Mouse (Mus musculus) midbrain, embryonic 10.5 days (tissue): ENCODE results near the gene Hmx1. TPM values are rescaled to one million over a fixed set of nuclear protein-coding genes. Genes with fewer than 3 reads are reported as not detected.
A peak's percentile ranks its signal among the peaks of the same experiment; 100 is the strongest.

ENCODE experiments used
- DNase-seq: peaks from one replicate; pipeline ENCODE4 v3.0.0-alpha.2; 2017; ENCODE audit warnings: low spot score
- H3K27ac ChIP-seq: fragments of 300-500 bp; sonication (generic); replicated peaks from 2 replicates; pipeline ENCODE4 v1.5.1; 2016; ENCODE audit warnings: mild to moderate bottlenecking
- H3K27me3 ChIP-seq: fragments of 300-500 bp; sonication (generic); 2 replicates; pipeline ENCODE4 v1.6.1; 2016; ENCODE audit warnings: low read depth, mild to moderate bottlenecking; ENCODE audit not compliant: poor library complexity, severe bottlenecking
- H3K36me3 ChIP-seq: fragments of 300-500 bp; sonication (generic); 2 replicates; pipeline ENCODE4 v1.6.1; 2016; ENCODE audit warnings: mild to moderate bottlenecking, moderate library complexity
- H3K4me1 ChIP-seq: fragments of 300-500 bp; sonication (generic); 2 replicates; pipeline ENCODE4 v1.6.1; 2016
- H3K4me3 ChIP-seq: fragments of 300-500 bp; sonication (generic); 2 replicates; pipeline ENCODE4 v1.5.1; 2016; ENCODE audit warnings: mild to moderate bottlenecking, moderate library complexity
- H3K9me3 ChIP-seq: fragments of 300-500 bp; sonication (generic); replicated peaks from 2 replicates; pipeline ENCODE4 v1.6.1; 2016; ENCODE audit warnings: mild to moderate bottlenecking
- WGBS: fragments of 180-500 bp; shearing (Covaris S2); methylation state at CpG from one replicate; pipeline ENCODE4 v1.1.7; 2016; 5-methylcytosine and 5-hydroxymethylcytosine counted together
- polyA plus RNA-seq: library from polyadenylated mRNA; unstranded; fragments of >200 nt; fragmentation: Nextera tagmentation; extraction: Ambion mirVana; gene quantifications from 2 replicates; pipeline ENCODE4 v1.2.1, GENCODE M21; 2016

The Hmx1 gene
- polyA plus RNA-seq, 1 experiment from 2014 or later: 0.99 TPM

DNA sequence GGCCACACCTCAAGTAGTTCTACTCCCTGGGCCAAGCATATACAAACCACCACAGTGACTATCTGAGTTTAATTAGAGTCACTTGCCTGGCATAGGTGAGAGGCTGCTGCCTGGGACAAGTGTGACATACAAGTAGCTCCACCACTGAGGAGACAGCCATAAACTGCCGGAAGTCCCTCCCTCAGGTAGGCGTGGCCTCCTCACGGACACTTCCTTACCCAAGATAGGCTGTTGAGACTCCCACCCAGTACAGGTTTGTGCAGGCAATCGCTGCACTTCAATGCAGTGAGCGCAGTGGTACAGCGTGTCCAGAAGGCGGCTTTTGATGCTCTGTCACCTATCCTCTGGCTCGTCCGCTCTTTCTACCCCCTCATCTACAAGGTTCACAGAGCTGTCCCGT lies 22.1 kb downstream of the Hmx1 start:
- 71% methylated on average over 10 of the region's 10 CpGs for WGBS
- Histone ChIP-seq H3K4me1 (peaks cover 19% of the 10 kb centered on the region), H3K36me3 (no peaks in the 10 kb centered on the region), H3K27me3 (peaks cover 99% of the 10 kb centered on the region), H3K4me3 (no peak overlapping the region), H3K9me3 (no peaks in the 10 kb centered on the region), H3K27ac (no peak overlapping the region)
- DNase-seq: no peak

DNA sequence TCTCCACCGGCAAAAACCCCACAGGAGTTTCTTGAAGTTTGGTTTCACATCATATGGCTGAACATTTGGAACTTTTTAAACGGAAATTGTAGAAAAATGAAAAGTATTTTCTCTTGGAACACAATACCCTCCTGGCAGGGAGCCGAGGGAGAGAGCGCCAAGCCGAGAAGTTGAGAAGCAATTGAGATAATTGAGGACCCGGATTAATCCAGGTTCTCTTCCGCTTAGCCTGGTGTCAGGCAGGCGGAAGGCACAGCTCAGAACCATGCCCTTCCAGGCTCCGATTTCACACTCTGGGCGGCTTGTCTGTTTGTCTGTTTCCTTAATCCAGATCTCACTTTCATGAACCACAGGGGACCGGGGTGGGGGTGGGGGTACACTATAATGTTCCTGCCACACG lies 23.9 kb downstream of the Hmx1 start:
- Histone ChIP-seq H3K36me3 (no peaks in the 10 kb centered on the region), H3K4me1 (peaks cover 27% of the 10 kb centered on the region), H3K27ac (no peak overlapping the region), H3K4me3 (no peak overlapping the region), H3K27me3 (peaks cover 95% of the 10 kb centered on the region), H3K9me3 (no peaks in the 10 kb centered on the region)
- DNase-seq: no peak
- WGBS: 19% methylated on average over 12 of the region's 12 CpGs

DNA sequence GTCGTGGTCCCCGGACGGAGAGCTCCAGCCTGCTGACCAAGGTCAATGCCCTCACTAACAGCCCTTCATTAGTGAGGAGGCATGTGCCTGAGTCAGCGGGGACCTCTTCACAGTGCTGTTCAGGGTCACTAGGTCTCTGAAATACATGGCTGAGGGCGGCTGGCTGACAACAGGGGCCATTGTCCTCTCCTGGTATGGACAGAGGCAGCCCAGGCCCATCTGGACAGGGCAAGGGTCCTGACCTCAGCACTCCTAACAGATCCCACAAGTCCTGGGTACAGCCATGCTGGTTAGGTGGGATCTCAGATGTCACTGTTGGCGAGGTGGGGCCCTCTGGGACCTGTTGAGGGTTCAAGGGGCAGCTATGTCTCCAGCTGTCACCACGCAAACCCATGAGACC lies 28.8 kb downstream of the Hmx1 start:
- peaks cover 92% of the 10 kb centered on the region for H3K27me3 ChIP-seq
- H3K36me3 ChIP-seq: no peaks in the 10 kb centered on the region
- WGBS: 47% methylated on average over 7 of the region's 7 CpGs
- no peaks in the 10 kb centered on the region for H3K9me3 ChIP-seq
- H3K4me1 ChIP-seq: peaks cover 28% of the 10 kb centered on the region
- no peak overlapping the region for H3K4me3 ChIP-seq
- H3K27ac ChIP-seq: no peak overlapping the region
- peak; percentile 29 for DNase-seq

DNA sequence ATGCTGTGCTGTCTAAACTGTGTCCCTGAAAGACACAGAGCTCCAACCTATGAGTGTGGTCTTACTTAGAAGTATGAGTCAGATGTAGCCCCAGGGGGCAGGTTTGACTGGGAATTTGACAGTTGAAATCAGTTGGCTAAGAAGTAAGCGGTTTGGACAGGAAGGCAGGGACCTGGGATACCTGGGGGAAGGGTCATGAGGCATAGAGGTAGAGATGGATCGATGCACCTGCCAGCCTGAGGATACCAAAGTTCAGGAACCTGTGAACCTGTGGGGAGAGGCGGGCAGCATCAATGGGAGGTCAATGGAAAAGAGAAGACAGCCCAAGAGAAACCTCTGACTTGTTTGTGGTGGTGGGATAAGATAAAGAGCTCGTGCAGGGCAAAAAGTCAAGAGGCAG lies 32.7 kb downstream of the Hmx1 start:
- Histone ChIP-seq H3K4me1 (peaks cover 43% of the 10 kb centered on the region), H3K4me3 (no peak overlapping the region), H3K9me3 (0 out of 2 replicates have a peak, but pooled peaks cover 3% of the 10 kb centered on the region), H3K36me3 (no peaks in the 10 kb centered on the region), H3K27ac (no peak overlapping the region), H3K27me3 (peaks cover 87% of the 10 kb centered on the region)
- DNase-seq: no peak
- 83% methylated on average over 4 of the region's 4 CpGs for WGBS

DNA sequence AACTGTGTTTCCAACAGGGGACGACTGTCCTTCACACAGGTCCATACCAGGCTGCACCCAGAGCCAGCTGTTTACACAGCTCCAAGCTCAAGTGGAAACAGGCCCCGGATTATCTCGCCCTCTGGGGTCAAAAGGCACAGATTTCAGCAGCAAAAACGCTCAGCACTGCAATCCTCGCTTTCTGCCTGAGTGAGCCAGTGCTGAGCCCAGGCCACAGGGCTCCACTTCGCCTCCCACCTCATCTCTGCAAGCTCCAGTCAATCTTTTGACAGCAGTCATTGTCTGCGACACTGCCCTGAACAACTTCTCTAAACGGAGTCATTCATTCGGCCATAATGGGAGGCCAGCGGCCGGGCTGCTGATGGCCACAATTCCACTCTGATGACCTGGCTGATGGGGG lies 36.3 kb downstream of the Hmx1 start:
- Histone ChIP-seq H3K4me3 (no peak overlapping the region), H3K9me3 (0 out of 2 replicates have a peak, but pooled peaks cover 3% of the 10 kb centered on the region), H3K36me3 (no peaks in the 10 kb centered on the region), H3K4me1 (peaks cover 37% of the 10 kb centered on the region), H3K27ac (peak overlapping the region; percentile 68), H3K27me3 (peaks cover 95% of the 10 kb centered on the region)
- peak; percentile 76 for DNase-seq
- 6% methylated on average over 11 of the region's 11 CpGs for WGBS

DNA sequence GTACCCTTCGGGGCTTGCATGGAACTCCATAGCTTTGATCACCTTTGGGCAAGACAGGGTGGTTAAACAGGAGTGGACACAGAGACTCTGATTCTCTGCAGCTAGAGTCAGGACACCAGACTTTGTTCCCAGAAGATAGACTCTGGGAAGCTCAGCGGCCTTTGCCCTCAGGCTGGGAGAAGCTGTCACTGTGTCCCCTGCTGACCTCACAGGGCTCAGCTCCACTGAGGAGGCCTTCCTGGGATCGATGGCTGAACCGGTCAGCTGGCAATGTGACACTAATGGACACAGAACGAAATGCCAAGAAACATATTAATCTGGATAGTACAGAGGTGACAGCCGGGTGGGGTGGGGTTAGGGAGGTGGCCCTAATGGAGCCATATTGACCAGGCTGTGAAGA lies 39.0 kb downstream of the Hmx1 start:
- Histone ChIP-seq H3K4me3 (no peak overlapping the region), H3K4me1 (peaks cover 37% of the 10 kb centered on the region), H3K9me3 (0 out of 2 replicates have a peak, but pooled peaks cover 3% of the 10 kb centered on the region), H3K36me3 (no peaks in the 10 kb centered on the region), H3K27me3 (peaks cover 88% of the 10 kb centered on the region), H3K27ac (no peak overlapping the region)
- 82% methylated on average over 6 of the region's 6 CpGs for WGBS
- DNase-seq: no peak

DNA sequence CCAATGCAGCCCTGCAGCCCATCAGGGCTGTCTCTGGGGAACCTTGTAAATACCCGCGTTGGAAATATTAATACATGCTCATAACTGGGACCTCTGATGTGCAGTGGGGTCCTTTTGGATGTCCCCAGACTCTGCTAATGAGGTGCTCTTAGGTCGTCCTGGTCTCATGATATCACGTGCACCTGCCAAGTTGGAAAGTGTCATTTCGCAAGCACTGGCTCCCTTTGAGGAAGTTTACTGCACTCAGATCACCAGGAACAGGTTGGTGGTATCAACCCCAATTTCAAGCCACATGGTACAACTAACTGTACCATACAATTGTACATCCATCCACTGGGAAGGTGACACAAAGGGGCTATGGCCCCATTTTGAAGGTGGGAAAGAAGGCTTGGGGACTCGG lies 39.5 kb downstream of the Hmx1 start:
- Histone ChIP-seq H3K4me3 (no peak overlapping the region), H3K27me3 (peaks cover 88% of the 10 kb centered on the region), H3K4me1 (peaks cover 37% of the 10 kb centered on the region), H3K36me3 (no peaks in the 10 kb centered on the region), H3K9me3 (0 out of 2 replicates have a peak, but pooled peaks cover 2% of the 10 kb centered on the region), H3K27ac (no peak overlapping the region)
- WGBS: 89% methylated on average over 6 of the region's 6 CpGs
- no peak for DNase-seq

DNA sequence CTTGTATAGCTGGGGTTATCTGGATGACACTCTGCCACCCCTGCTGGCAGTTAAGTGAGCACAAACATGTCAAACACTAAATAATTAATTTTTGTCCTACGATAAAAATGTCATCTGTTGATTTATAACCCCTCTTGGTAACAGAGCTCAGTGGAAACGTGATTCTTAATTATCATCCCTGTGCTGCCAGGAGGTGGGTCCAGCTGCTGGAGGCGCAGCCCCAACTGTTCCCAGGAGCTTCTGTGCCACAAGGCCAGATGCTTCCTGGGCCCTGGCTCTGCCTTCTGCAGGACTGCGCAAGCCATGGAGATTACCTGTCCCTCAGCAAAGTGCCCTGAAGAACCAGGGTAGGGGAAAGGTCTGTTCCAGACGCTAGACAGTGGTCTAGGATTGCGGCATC lies 43.2 kb downstream of the Hmx1 start:
- WGBS: 87% methylated on average over 6 of the region's 6 CpGs
- H3K27me3 ChIP-seq: peaks cover 60% of the 10 kb centered on the region
- H3K36me3 ChIP-seq: no peaks in the 10 kb centered on the region

DNA sequence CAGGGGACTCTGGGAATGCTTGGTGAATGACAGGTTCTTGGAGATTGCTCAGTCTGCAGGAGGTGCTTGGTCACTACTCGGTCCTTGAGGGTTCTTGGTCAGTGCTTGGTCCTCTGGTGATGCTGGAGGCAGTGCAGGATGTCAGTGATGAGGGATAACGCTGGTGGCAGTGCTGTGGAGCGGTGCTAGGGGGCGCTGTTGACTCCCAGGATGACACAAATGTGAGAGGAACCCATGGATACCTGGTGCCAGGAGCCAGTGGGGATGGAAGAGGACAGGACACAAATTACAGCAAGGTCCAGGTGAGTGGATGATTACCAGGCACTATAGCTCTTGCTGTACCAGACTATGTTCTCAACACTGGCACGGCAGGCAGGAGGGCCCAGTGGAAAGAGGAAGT lies 45.1 kb downstream of the Hmx1 start:
- no peak overlapping the region for H3K27ac ChIP-seq
- 43% methylated on average over 5 of the region's 5 CpGs for WGBS
- H3K4me1 ChIP-seq: no peaks in the 10 kb centered on the region
- no peaks in the 10 kb centered on the region for H3K36me3 ChIP-seq
- H3K9me3 ChIP-seq: peaks cover 7% of the 10 kb centered on the region; the same call in 1 of the 2 replicates
- H3K27me3 ChIP-seq: peaks cover 41% of the 10 kb centered on the region
- H3K4me3 ChIP-seq: no peak overlapping the region
- no peak for DNase-seq

More for the DNA sequence above, 43.2 kb downstream of the Hmx1 start:
- Histone ChIP-seq H3K4me3 (no peak overlapping the region), H3K4me1 (peaks cover 6% of the 10 kb centered on the region), H3K27ac (no peak overlapping the region), H3K9me3 (no peaks in the 10 kb centered on the region; the same call in 1 of the 2 replicates)
- DNase-seq: no peak

DNA sequence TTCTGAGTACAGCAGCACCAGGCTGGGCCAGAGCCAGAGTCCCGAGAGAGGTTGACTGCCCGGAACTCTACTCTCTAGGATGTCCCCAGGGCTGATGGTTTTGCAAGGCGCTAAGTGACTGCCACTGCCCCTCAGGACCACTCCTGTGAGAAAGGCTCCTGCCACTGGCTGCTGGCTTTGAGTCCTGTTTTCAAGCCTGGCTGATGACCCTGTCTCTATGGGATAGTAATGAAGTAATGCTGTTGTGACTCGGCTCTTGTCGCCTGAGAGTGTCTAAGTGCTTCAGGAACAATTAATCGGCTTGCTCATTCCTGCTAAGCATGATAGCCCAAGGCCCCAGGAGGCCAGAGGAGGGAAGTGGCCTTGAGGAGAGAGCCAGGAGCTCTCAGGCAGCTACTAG lies 45.8 kb downstream of the Hmx1 start:
- Histone ChIP-seq H3K27ac (no peak overlapping the region), H3K27me3 (peaks cover 34% of the 10 kb centered on the region), H3K4me1 (no peaks in the 10 kb centered on the region), H3K9me3 (peaks cover 7% of the 10 kb centered on the region; the same call in 1 of the 2 replicates), H3K36me3 (no peaks in the 10 kb centered on the region), H3K4me3 (no peak overlapping the region)
- WGBS: 69% methylated on average over 6 of the region's 6 CpGs
- no peak for DNase-seq

DNA sequence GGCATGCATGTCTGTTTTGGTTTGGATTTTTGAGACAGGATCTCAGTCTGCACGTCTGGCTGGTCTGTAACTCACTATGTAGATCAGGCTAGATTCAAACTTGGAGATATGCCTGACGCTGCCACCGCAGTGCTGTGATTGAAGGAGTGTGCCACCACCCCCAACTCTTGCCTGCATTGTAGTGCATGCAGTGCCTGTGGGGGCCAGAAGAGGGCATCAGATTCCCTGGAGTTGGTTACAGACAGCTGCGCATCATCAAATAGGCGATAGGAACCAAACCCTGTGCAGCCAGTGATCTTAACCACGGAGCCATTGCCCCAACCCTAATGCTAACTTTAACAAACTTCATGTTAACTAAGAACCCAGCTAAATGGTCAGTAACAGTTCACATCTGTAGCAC lies 49.9 kb downstream of the Hmx1 start:
- H3K4me1 ChIP-seq: 0 out of 2 replicates have a peak, but pooled peaks cover 7% of the 10 kb centered on the region
- no peak overlapping the region for H3K27ac ChIP-seq
- DNase-seq: no peak
- H3K9me3 ChIP-seq: peaks cover 7% of the 10 kb centered on the region; the same call in 1 of the 2 replicates
- no peak overlapping the region for H3K4me3 ChIP-seq
- H3K27me3 ChIP-seq: peaks cover under 1% of the 10 kb centered on the region; the same call in 1 of the 2 replicates
- no peaks in the 10 kb centered on the region for H3K36me3 ChIP-seq
- WGBS: 81% methylated on average over 6 of the region's 6 CpGs

DNA sequence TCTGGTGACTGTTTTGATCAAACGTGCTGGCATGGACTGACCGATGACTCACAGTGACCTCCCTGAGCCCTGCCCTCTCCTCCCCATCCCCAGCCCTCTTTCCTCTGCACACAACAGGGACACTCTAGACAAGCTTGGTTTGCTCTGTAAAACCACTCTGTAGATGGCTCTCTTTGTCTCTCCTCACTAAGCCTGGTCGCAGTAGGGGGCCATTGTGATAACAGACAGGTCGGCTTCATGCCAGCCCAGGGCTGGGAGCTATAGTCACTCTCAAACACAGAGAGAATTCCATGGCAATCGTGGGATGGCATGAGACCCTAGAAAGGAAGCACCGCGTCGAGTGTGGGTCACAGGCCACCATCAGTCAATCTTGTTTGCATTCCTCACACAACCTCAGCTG lies 51.6 kb downstream of the Hmx1 start:
- peaks cover 14% of the 10 kb centered on the region for H3K4me1 ChIP-seq
- peaks cover 7% of the 10 kb centered on the region; the same call in 1 of the 2 replicates for H3K9me3 ChIP-seq
- 68% methylated on average over 8 of the region's 8 CpGs for WGBS
- no peak for DNase-seq
- H3K27me3 ChIP-seq: no peaks in the 10 kb centered on the region
- H3K4me3 ChIP-seq: no peak overlapping the region
- no peak overlapping the region for H3K27ac ChIP-seq
- H3K36me3 ChIP-seq: no peaks in the 10 kb centered on the region

DNA sequence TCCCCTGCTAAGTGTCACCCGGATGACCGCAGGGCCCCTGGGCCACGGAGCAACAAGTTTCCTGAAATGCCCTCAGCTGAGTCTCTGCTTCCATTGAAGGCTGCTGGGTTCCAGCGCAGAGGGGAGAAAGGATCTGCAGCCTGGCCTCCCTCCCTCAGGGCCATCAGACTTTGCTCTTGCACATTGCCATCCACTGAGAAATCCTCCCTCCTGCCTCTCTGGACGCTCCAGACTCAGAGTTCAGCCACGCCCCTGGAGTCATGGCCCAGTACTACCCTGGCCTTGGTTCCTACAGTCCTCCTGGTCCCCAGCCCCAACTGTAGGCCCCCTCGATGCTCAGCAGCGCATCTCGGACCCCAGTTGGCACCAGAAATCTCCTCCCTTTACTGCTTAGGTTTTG lies 52.5 kb downstream of the Hmx1 start:
- Histone ChIP-seq H3K36me3 (no peaks in the 10 kb centered on the region), H3K9me3 (peaks cover 7% of the 10 kb centered on the region; the same call in 1 of the 2 replicates), H3K27ac (no peak overlapping the region), H3K27me3 (no peaks in the 10 kb centered on the region), H3K4me1 (peaks cover 14% of the 10 kb centered on the region), H3K4me3 (no peak overlapping the region)
- WGBS: 76% methylated on average over 9 of the region's 9 CpGs
- no peak for DNase-seq

DNA sequence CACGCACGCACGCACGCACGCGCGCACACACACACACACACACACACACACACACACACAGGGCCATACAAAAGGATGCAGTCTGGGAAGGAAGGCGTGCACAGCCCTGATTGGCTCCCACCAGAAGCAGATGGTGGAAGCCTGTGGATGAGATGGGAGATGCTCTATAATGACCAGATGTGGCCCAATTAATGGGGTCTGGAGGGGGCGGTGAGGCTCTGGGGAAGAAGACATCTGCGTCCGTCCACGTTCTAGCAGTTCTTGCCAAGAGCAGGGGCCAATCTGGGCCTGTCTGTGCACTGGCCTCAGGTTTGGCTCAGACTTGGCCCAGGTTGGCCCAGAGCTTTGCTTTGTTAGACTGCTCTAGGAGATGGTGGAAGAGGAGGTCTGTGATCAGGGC lies 55.8 kb downstream of the Hmx1 start:
- H3K36me3 ChIP-seq: no peaks in the 10 kb centered on the region
- peaks cover 27% of the 10 kb centered on the region for H3K4me1 ChIP-seq
- DNase-seq: no peak
- no peak overlapping the region for H3K4me3 ChIP-seq
- WGBS: 76% methylated on average over 12 of the region's 12 CpGs
- peaks cover 20% of the 10 kb centered on the region for H3K27me3 ChIP-seq
- H3K9me3 ChIP-seq: no peaks in the 10 kb centered on the region
- H3K27ac ChIP-seq: no peak overlapping the region
